Mouse (Mus musculus): Measurements from ENCODE around the gene Hif3a. TPM values are rescaled to one million over a fixed set of nuclear protein-coding genes. Genes with fewer than 3 reads are reported as not detected.

Hif3a gene
- total RNA-seq, 2 experiments from 2014 or later, result 4.3 to 14.4 TPM

DNA sequence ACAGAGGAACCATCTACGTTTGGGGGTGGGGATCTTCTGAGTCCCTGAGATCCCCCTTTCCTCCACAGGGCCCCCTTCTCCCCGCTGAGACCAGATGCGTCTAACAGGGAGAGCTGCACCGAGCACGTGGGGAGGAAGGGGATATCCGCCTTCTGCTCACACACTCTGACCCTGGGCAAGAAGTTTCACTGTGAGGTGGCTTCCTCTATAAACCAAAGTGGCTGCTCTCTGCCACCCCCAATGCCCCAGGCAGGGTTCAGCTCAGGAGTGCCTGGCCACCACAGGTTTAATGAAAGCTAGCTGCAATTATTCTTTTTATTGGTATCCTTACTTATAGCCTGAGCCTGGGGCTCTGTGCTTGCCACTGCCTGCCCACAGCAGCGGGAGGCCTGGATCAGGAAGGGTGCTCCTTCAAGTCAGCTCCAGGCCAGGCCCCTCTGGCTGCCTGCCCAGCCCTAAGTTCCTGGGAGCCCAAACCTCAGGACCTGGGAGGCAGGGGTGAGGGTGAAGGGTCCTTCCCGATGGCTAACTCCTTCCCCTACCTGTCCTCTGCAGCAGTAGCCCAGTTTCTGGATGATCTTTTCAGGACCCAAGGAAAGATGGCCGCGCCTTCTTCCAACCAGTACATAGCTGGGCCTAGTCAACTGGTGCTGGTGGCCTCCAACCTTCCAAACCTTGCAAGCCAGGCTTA, 37.3 kb downstream of the Hif3a start:
- DNase-seq, result no peak

DNA sequence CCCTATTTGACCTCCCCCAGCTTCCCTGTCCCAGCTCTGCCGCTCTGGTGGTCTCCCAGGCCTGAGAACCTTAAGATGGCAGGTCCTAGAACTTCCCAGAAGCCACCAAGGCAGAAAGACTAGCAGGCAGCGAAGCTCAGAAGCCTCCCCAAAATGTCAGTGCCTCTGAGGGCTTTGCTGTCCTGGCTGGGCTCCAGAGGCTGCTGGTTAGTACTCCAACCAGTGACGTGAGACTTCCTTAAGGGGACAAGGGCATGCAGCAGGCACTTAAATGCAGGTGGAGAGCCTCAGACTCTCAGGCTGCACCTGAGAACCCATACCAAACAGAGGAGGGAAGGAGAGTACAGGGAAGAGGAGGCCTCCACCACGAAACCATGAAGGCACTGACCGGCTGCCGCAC, 38.1 kb downstream of the Hif3a start:
- DNase-seq, result no peak

DNA sequence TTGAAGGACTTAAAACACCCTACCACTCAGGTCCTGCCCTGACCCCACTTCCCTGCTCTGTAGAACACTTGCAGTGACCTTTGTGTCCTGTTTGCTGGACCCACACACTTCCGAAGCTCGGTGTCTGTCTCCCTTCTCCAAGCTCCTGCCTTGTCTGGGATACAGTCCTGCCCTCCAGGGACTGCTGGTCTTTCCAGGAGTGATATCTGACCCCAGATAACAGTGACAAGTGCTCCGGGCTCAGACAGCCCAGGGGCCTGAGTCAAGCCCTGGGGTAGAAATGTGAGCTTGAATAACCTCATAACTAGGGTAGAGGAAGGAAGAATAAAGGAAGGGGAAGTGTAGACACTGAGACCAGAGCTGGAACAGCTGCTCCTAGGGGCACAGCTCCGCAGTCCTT, 38.5 kb downstream of the Hif3a start:
- DNase-seq, result no peak

DNA sequence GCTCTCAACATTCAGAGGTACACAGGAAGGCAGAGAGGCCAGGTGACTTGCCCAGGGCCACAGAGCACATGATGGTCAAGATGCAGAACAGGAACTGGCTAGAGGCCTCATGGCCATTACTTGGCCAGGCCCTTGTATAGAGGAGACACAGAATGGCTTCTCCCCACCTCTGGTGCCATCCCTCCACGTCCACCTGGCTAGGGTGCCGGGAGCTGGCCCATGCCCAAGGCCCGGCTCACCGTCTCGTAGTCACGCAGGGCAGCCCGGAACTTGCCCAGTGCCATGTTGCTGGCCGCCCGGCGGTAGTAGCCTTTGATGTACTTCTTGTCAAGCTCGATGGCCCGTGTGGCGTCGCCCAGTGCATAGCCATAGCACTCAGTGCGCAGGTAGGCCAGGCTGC, 40.1 kb downstream of the Hif3a start:
- no peak for DNase-seq

DNA sequence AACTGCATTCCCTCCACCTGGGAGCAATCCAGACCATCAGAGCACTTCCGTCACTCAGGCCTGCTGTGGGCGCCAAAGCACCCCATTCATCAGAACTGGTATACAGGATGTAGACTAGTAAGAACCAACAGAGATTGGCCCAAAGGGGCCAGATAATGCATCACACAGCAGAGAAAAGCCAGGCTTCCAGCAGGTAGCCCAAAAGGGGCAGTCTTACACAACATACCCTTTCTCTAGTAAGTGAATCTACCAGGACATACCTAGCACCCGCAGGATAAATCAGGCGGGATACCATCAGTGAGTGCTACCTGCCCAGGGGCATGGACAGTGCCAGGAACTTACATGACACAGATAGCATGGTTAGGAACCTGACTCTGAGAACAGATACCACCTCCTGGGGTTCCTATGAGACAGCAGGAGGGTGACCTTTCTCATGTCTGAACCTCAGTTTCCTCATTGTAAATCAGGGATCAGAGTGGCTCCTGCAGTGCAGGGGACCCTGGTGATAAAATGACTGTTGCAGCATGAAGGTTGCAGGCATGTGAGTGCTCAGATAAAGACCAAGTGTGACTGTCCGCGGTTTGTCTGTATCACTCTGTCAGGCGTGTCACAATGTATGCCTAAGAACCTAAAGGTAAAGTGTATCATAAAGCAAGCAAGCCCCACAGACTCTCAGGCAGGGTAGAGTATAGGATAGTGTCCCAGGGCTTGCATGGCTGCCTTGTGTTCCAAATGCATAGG, 42.6 kb downstream of the Hif3a start:
- no peak for DNase-seq

DNA sequence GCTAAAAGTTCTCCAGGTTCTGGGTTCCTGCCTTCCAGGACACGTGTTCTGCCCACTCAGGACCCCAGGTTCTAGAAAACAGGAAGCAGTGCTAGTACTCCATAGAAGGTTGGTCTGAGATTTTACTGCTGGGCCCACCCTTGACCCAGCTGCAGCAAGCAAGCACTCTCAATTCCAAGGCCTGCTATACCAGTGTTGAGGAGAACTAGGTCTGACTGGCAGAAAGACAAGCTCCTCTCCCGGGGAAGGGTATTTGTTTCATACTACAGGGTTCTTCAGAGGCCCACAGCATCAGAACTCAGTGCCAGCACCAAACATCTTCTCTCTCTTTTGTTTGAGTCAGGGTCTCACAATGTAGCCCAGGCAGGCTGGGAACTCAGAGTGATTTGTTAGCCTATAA, 44.3 kb downstream of the Hif3a start:
- DNase-seq, result no peak

DNA sequence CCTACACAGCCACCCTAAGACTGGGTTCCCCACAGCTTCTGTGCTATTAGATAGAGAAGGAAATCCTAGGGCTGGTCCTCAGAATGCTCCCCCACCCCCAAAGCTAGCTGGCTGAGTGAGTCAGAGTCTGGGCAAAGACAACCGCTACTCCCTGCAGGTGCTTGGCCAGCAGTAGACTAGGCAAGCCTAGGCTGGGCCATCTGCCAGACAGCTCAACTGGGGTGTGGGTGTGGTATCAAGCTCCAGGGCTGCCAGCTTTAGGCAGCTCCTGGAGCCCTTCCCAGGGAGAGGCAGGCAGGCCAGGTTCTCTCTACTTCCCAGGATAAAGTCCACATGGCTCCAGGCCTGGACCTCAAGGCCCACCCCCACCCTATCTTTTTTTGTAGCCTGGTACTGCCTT, 45.2 kb downstream of the Hif3a start:
- peak; percentile 89 to 91 for DNase-seq

DNA sequence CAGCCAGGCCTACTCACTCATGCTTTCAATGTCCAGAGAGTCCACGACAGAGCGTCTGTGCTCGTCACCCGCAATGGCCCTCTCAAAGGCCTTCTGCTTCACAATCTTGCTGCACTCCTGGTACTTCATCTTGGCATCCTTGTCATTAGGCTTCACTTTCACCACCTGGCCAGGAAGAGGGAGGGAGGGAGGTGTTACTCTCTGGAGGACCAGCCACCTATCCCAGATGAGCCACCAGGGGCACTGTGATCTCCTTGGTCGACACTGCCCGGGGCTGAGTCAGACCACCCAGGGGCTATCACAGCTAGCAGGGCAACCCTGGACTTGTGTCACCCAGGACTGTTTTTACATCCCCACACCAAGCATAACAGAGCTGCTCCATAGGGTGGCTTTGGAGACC, 46.8 kb downstream of the Hif3a start:
- no peak for DNase-seq

DNA sequence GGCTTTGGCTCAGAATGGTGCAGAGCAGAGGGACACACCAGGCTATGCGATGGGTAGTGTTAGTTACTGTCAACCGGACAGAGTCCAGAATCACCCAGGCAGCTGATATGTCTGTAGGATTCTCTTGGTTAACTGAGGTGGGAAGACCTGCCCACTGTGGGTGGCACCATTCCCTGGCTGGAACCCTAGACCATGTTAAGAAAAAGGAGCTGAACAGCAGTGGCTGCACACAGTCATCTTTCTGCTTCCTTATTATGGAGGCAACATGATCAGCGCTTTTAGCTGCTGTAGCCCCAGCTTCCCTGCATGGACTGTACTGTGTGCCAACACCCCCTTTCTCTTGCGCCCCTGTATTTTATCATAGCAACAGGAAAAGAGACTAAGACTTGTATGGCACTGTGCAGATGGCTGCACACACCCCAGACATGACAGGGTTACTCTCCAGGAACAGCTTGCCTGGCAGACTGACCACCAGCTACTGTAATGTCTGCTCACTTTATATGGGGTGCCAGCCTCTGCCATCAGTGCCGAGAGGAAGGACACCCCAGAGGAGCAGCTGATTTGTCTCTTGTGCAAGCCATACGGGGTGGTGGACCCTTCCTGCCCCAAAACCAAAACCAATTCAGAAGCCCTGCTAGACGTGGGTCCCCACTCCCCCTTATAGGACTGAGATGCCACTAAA, 50.2 kb downstream of the Hif3a start:
- DNase-seq, result no peak

DNA sequence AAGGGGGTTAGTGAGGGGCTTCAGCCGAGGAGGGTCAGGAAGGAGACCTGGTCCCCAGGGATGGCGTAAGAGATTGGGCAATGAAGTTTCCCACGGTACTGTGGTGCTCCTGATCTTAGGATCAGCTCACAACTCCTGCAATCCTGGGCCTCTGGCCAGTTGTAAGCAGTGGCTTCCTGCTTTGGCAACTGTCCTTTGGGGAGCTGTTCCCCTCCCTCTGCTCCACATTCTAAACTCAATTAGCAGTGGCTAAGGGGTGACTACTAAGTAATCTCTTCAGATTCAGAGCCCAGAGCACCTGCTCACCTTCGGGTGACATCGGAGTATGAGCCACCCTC, 52.2 kb downstream of the Hif3a start:
- DNase-seq, result no peak

DNA sequence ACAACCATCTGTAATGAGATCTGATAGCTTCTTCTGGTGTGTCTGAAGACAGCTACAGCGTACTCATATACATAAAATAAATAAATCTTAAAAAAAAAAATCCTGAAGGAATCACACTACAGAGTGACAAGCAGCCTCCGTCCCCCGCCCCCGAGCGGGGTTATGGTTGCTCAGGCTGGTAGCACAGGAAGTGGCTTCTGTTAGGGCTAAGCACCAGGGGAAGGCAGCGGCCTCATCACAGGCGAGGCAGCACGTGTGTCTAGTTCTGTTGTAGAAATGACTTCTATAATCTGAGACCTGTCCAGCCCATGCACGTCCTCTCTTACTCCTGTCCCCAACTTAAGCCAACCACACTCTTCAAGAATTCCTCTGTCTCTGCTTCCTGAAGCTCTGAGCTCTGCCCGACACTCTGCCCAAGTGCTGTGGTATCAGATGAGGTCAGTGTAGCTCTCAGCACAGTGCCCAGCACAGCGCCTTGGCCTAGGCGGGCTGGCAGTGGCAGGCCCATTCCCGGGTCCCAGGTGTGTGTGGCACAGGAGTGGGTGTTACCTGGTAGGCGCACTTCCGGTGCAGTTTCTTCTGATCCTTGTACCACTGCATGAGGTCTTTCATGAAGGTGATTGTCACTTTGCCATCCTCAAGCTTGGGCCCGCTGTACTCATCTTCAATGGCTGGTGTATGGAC, 52.8 kb downstream of the Hif3a start:
- no peak for DNase-seq

DNA sequence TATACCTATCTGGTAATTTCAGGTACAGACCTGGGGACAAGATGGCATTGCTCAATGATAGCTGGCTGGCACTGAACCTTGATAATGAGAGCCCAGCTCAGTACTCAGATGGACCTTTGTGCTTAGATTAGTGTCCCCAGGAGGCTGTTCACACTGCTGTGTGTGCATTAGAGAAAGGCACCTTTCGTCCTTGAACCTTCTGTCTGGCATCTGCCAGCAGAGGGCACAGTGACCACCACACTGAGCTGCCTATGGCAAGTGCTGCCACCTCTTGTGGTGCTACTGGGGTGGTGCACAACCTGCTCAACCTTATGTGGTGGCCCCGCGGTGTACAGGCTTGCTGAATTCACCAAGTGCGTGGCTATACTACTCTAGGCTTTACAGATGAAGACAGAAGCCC, 54.9 kb downstream of the Hif3a start:
- DNase-seq, result no peak

DNA sequence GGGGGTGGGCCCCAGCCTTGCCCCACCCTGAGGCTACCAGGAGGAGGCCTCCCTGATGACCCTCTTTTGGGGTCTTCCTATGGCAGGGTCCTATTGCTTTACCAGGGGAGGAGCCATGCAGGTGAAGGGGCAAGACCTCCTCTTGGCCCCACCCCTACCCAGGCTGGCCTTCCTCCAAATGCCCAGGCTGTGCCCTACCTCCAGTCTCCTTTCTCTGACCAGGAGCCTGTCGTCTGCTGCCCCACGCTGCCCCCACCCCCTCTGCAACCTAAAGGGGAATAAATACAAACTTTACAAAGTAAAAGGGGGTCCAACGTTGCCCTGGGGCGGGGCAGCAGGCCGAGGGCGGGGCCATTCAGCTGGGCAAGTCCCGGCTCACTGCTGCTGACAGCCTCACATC, 57.5 kb downstream of the Hif3a start:
- no peak for DNase-seq

DNA sequence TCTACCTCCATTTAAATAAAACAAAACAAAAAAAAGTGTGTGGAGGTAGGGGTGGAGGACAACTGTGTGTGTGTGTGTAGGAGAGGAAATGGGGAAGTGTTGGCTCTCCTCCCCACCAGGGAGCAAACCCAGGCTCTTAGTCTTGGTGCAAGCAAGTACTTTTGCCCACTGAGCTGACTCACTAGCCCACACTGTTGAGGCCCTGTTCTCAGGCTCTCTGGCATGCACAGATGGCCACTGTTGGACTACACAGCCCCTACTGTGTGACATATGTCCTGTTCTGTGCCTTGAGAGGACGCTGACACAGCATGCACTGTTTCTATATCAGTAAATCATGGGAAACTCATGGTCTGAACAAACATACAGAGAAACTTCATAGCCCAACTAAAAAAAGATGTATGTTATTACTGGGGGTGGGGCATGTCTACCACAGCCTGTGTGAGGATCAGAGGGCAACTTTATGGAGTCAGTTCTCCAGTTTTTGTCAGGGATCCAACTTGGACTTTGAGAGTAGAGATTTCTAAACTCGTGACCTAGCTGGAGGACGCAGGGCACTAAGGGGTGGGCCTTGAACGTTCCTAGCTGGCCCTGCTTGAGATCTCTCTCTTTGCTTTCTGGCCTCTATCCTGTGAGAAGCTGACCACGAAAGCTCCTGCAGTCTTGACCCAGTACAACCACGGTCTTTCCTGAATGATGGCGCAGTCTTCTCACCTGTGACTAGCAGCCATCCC, 58.8 kb downstream of the Hif3a start:
- no peak for DNase-seq

DNA sequence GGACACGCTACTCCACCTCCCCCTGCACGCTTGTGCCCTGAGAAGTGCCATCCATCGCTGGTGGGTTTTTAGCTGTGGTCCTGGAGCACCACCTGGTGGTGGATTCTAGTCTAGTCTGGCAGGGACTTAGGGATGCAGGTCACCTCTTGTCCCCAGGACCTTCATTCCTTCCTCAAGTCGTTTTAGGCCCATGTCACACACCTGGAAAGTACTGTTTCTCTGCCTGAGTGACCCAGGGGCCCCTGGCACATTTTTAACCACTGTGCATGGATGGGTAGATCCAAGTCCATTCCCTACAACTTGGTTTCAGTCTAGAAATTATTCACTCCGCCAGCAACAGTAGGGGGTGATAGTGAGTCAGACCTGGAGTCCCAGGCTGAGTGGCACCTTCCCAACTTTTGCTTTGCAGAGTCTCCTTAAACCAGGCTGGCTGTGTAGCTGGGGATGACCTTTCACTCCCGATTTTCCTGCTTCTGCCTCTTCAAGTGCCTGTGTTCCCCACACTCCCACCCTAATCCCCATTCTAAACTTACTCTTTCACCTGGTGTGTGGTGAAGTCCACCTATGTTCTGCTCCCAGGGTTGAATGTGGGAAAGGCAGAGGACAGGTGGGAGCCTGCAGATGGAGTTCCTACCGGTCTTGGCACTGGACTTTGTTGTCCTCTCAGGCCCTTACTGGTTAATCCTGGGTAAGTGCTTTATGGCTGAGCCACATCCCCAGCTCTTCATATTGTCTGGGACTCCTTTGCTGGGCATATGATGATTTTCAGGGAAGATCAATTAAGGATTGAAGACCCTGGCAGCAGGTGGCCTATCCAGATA, 59.6 kb downstream of the Hif3a start:
- peak; percentile 78 to 81 for DNase-seq

DNA sequence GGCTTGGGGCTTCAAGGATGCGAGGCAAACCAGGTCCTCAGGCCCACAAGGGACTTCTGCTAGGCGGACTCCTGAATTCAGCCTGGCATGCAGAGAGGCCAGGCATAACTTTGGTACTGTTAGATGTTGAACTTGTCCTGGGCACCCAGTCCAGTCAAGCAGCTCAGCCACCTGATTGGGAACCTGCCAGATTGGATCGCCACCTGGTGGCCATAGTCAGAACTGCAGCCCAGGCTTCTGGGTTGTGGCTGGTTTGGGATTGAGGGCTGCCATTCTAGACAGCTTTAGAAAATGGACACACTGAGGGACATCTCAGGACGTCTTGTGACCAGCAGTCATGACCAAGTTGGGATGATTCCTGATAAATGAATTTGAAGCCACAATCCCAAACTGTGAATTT, 62.6 kb downstream of the Hif3a start:
- DNase-seq, result peak; percentile 87 to 89

DNA sequence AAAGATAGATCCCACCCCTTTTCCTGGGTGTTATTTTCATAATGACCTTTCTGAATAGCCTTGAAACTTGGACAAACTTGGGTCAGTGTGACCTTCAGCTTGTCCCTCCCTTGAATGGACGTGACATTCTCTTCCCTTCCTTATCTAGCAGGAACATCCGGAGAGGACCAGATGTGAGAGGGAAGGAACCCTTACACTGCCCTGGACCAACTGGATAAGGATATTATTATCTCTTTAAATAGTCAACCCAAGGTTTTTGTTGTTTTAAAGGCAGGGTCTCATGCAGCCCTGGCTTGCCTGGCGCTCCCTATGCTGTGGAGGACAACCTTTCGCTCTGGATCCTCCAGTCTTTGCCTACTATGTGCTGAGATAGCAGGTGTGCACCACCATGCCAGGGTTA, 63.0 kb downstream of the Hif3a start:
- no peak for DNase-seq

DNA sequence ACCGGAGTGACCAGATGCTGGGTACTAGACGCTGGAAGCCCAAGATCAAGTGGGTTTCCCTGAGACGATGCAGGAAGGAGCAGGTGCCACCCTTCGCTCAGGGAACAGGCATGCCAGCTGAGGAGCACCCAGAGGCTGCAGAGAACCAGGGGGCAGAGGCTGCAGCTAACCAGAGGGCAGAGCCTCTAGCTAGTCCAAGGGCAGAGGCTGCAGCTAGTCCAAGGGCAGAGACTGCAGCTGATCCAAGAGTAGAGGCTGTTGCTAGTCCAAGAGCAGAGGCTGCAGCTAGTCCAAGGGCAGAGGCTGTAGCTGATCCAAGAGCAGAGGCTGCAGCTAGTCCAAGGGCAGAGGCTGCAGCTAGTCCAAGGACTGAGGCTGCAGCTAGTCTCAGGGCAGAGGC, 66.9 kb downstream of the Hif3a start:
- DNase-seq, result no peak

DNA sequence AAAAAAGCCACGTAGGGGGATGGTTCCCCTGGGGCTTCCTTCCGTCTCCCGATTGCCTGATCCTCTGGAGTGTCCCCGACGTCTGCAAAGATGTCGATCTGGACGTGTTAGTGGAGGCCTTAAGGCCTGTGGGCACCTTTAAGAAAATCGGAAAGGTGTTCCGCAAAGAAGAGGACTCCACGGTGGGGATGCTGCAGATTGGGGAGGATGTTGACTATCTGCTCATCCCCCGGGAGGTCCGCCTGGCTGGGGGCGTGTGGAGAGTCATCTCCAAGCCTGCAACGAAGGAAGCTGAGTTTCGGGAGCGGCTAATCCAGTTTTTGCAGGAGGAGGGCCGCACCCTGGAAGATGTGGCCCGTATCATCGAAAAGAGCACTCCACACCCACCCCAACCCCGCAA, 67.8 kb downstream of the Hif3a start:
- no peak for DNase-seq

DNA sequence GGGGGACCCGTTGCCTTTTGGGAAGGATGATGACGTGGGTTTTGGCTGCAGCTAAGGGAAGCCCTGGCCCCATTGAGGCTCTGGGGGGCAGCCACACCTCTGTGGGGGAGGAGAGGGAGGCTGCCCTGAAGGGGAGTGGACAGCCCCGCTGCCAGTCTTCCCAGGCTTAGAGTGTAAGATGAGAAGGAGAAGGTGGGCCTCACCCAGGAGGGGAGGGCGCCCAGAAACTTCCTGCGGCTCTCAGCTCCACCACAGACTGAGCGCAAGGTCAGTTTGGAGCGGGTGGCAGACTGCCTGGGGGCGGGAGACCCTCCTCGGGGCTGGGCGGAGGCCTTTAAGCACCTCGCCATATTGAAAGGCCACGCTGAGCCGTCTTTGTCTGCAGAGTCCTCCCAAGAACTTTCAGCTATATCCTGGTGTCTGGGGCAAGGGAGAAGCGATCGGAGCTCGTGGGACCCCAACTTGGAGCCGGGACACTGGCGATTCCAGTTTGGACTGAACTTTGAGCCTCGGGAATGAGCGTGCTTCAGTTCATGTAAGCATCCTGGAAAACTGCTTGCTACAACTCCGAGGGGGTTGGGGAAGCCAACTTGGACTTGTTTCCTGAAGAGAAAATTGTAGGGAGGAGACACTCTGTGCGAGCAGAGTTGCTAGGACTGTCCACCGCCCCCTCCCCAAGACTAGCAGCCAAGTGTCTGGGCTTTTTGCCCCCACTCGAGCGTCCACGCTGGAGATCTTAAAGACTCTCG, 68.4 kb downstream of the Hif3a start:
- DNase-seq, result no peak

DNA sequence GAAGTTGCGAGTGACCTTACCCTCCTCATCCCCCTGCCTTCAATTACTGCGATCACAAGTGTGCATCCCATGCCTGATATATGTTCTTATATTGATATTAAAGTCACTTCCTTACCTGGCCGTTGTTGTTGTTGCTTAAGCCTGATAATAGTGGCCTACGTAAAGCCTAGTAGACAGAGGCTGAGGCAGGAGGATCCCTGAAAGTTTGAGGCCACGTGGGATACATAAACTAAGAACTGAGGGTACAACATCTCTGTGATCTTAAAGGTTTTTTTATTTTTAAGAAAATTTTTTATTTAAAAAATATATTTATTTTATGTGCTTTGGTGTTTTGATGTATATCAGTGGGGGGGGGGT, 69.8 kb downstream of the Hif3a start, which contains the start of gene Ccdc8:
TSS of gene Ccdc8 (plus strand) at position 258 of the 357 bp plus-strand sequence.
- DNase-seq, result no peak
